Mouse (Mus musculus) left cerebral cortex, adult 11 months (tissue): ENCODE measurements at regions not wholly inside any gene's neighbourhood (a gene's known extent, or its start where the extent isn't known, plus 50 kb on each side); places are given as distances from the start of the nearest gene placed in this dataset.

Source experiments
- DNase-seq: peaks from one replicate; pipeline ENCODE4 v3.0.0; 2022; ENCODE audit warnings: low spot score

- DNase-seq = no peak
Observed at GRCm38 (mm10) chr1:190297666-190298327, 127.3 kb upstream of the Prox1 start.

- no peak for DNase-seq
Observed at GRCm38 (mm10) chr1:190290061-190290460, 119.5 kb upstream of the Prox1 start.

GRCm38 (mm10) chr1:190286481-190287145, 116.1 kb upstream of the Prox1 start:
- no peak for DNase-seq

- DNase-seq = no peak
Observed at GRCm38 (mm10) chr1:190285636-190286035, 115.1 kb upstream of the Prox1 start.

- no peak for DNase-seq
Observed at GRCm38 (mm10) chr1:190285049-190285448, 114.5 kb upstream of the Prox1 start.

GRCm38 (mm10) chr1:190284138-190284537, 113.6 kb upstream of the Prox1 start:
- DNase-seq = no peak

GRCm38 (mm10) chr1:190280081-190280858, 109.8 kb upstream of the Prox1 start:
- DNase-seq = peak; percentile 40

GRCm38 (mm10) chr1:190274911-190275310, 104.4 kb upstream of the Prox1 start:
- no peak for DNase-seq

- no peak for DNase-seq
Observed at GRCm38 (mm10) chr1:190270784-190271385, 100.4 kb upstream of the Prox1 start.

- DNase-seq = no peak
Observed at GRCm38 (mm10) chr1:190269181-190269580, 98.7 kb upstream of the Prox1 start.

GRCm38 (mm10) chr1:190265085-190265780, 94.7 kb upstream of the Prox1 start:
- DNase-seq = no peak

- no peak for DNase-seq
Observed at GRCm38 (mm10) chr1:190264501-190264900, 94.0 kb upstream of the Prox1 start.

GRCm38 (mm10) chr1:190263620-190264019, 93.1 kb upstream of the Prox1 start:
- DNase-seq = no peak

GRCm38 (mm10) chr1:190259576-190259975, 89.1 kb upstream of the Prox1 start:
- no peak for DNase-seq

- DNase-seq = no peak
Observed at GRCm38 (mm10) chr1:190250574-190251246, 80.2 kb upstream of the Prox1 start.

GRCm38 (mm10) chr1:190242526-190242925, 72.0 kb upstream of the Prox1 start:
- no peak for DNase-seq

- no peak for DNase-seq
Observed at GRCm38 (mm10) chr1:190239796-190240195, 69.3 kb upstream of the Prox1 start.

GRCm38 (mm10) chr1:190230866-190231265, 60.4 kb upstream of the Prox1 start:
- no peak for DNase-seq

GRCm38 (mm10) chr1:190220417-190220816, 49.9 kb upstream of the Prox1 start:
- DNase-seq = no peak
